Mouse (Mus musculus): Measurements from ENCODE around the gene Cplx3. TPM values are rescaled to one million over a fixed set of nuclear protein-coding genes. Genes with fewer than 3 reads are reported as not detected.

Gene Cplx3
- total and polyA plus RNA-seq, 3 experiments = not detected

GRCm38 (mm10) chr9:57638651-57639459, 32.8 kb upstream of the Cplx3 start:
- H3K4me1 ChIP-seq (ENCODE audit: control insufficient read depth in 1 of 2, insufficient read depth in 2 of 2, low read length in 2 of 2) = peaks cover 27 to 66% of the 10 kb centered on the region in 2 experiments
- peak overlapping the region; percentile 55 for H3K27ac ChIP-seq (ENCODE audit: control insufficient read depth, low read depth, low read length)
- TF ChIP-seq POLR2A (IDR thresholded peaks at IDR 0.05; ENCODE audit: control insufficient read depth in 1 of 2, insufficient read depth in 1 of 2, low read depth in 1 of 2, low read length in 2 of 2, poor library complexity in 1 of 2) = 0 out of 4 replicates have a peak, but pooled peaks of 1 of the 2 experiments have one; percentile 27
- TF ChIP-seq ZKSCAN1 (IDR thresholded peaks at IDR 0.05; ENCODE audit: low read depth, low read length) = no peak
- TF ChIP-seq EP300 (IDR thresholded peaks at IDR 0.05; ENCODE audit: low read depth in 1 of 2, low read length in 2 of 2) = peak; percentile 41 to 61; a peak in 2 of 4 replicates
- peak; percentile 34; the same call in 1 of the 2 replicates for TF ChIP-seq TAL1 (IDR thresholded peaks at IDR 0.05; ENCODE audit: low read length)
- 0 out of 2 replicates have a peak, but pooled peaks have one; percentile 26 for TF ChIP-seq TCF12 (IDR thresholded peaks at IDR 0.05; ENCODE audit: low read depth, low read length)
- no peak for TF ChIP-seq USF2 (IDR thresholded peaks at IDR 0.05; ENCODE audit: borderline replicate concordance in 1 of 2, insufficient read depth in 1 of 2, low read depth in 1 of 2, low read length in 2 of 2)
- peak; percentile 50; the same call in 1 of the 2 replicates for TF ChIP-seq ETS1 (IDR thresholded peaks at IDR 0.05; ENCODE audit: low read depth, low read length)
- 0 out of 2 replicates have a peak, but pooled peaks have one; percentile 39 for TF ChIP-seq CHD1 (IDR thresholded peaks at IDR 0.05; ENCODE audit: low read depth, low read length)
- TF ChIP-seq MAZ (IDR thresholded peaks at IDR 0.05; ENCODE audit: low read depth, low read length) = peak; percentile 62; the same call in 1 of the 2 replicates
- no peak for TF ChIP-seq NELFE (IDR thresholded peaks at IDR 0.05; ENCODE audit: low read depth, low read length)
- no peak for TF ChIP-seq POLR2AphosphoS5 (IDR thresholded peaks at IDR 0.05; ENCODE audit: borderline replicate concordance, low read depth, low read length)
- TF ChIP-seq CHD2 (IDR thresholded peaks at IDR 0.05; ENCODE audit: low read length) = no peak
- peak; percentile 81 for TF ChIP-seq SIN3A (IDR thresholded peaks at IDR 0.05; ENCODE audit: low read length)
- peak; percentile 63; the same call in 1 of the 2 replicates for TF ChIP-seq MXI1 (IDR thresholded peaks at IDR 0.05; ENCODE audit: low read depth, low read length)
- TF ChIP-seq SMC3 (IDR thresholded peaks at IDR 0.05; ENCODE audit: low read depth, low read length) = no peak
- TF ChIP-seq ZMIZ1 (IDR thresholded peaks at IDR 0.05; ENCODE audit: low read depth, low read length) = no peak
- TF ChIP-seq JUND (IDR thresholded peaks at IDR 0.05; ENCODE audit: low read depth, low read length) = no peak
- no peak for TF ChIP-seq MEF2A (IDR thresholded peaks at IDR 0.05; ENCODE audit: extremely low read depth, insufficient replicate concordance, low read depth, low read length, poor library complexity, severe bottlenecking)
- no peak for TF ChIP-seq MAX (IDR thresholded peaks at IDR 0.05; ENCODE audit: low read length)
- no peak for TF ChIP-seq GATA1 (IDR thresholded peaks at IDR 0.05; ENCODE audit: low read depth, low read length)
- DNase-seq (ENCODE audit: low read depth, low spot score) = peak; percentile 70
- no peaks in the 10 kb centered on the region for H3K9me3 ChIP-seq (replicated peaks; ENCODE audit: insufficient read depth, low read length)
- peak overlapping the region; percentile 49 for H3K9ac ChIP-seq (ENCODE audit: control insufficient read depth, low read depth, low read length, poor library complexity, severe bottlenecking)
- H3K27me3 ChIP-seq (ENCODE audit: control insufficient read depth in 1 of 2, insufficient read depth in 2 of 2, low read length in 2 of 2) = no peaks in the 10 kb centered on the region
- H3K4me3 ChIP-seq (ENCODE audit: control insufficient read depth in 1 of 2, insufficient read depth in 1 of 2, low read depth in 2 of 2, low read length in 2 of 2) = 0 out of 4 replicates have a peak overlapping the region, but pooled peaks of 1 of the 2 experiments have one; percentile 11
- peaks cover 10 to 58% of the 10 kb centered on the region in 2 experiments for H3K36me3 ChIP-seq (ENCODE audit: control insufficient read depth in 1 of 2, insufficient read depth in 2 of 2, low read length in 2 of 2)
- H3K79me2 ChIP-seq (ENCODE audit: control insufficient read depth, insufficient read depth, low read length, poor library complexity) = peaks cover 98% of the 10 kb centered on the region
